Mouse (Mus musculus) bone marrow, adult 2 months (tissue): ENCODE measurements at regions not wholly inside any gene's neighbourhood (a gene's known extent, or its start where the extent isn't known, plus 50 kb on each side); places are given as distances from the start of the nearest gene placed in this dataset.

Source experiments
- H3K27ac ChIP-seq: fragments of 200-500 bp; 2 replicates; pipeline ENCODE4 v1.5.1; 2012; ENCODE audit warnings: low read depth, mild to moderate bottlenecking, control low read depth, inconsistent platforms, low read length; ENCODE audit not compliant: control insufficient read depth, poor library complexity, insufficient read depth
- H3K4me1 ChIP-seq: fragments of 200-500 bp; 2 replicates; pipeline ENCODE4 v1.6.1; 2011; ENCODE audit warnings: low read length; ENCODE audit not compliant: control insufficient read depth, insufficient read depth
- H3K4me3 ChIP-seq: fragments of 200-500 bp; replicated peaks from 2 replicates; pipeline ENCODE3; 2011; ENCODE audit warnings: mild to moderate bottlenecking, low read depth, low read length, control low read depth; ENCODE audit not compliant: control insufficient read depth
- CTCF ChIP-seq: fragments of 200-500 bp; IDR thresholded peaks from 2 replicates; pipeline ENCODE4 v1.5.1; 2011; ENCODE audit warnings: low read length, control low read depth; ENCODE audit not compliant: control insufficient read depth, insufficient read depth
- POLR2A ChIP-seq: fragments of 200-500 bp; IDR thresholded peaks from 2 replicates; pipeline ENCODE4 v1.6.1; 2011; ENCODE audit warnings: low read depth, mild to moderate bottlenecking, control low read depth, low read length, borderline replicate concordance; ENCODE audit not compliant: control insufficient read depth
- WGBS: fragments of 180-500 bp; shearing (Covaris S2); methylation state at CpG from one replicate; pipeline ENCODE4 v1.1.7; 2018; 5-methylcytosine and 5-hydroxymethylcytosine counted together

- no peak overlapping the region for H3K27ac ChIP-seq
- H3K4me3 ChIP-seq, result no peak overlapping the region
- TF ChIP-seq CTCF (no peak), POLR2A (no peak)
- no peaks in the 10 kb centered on the region for H3K4me1 ChIP-seq
- 9% methylated on average over 6 of the region's 6 CpGs for WGBS
Measured at GRCm38 (mm10) chr7:136689579-136689978, 204.8 kb upstream of the Mgmt start.

- TF ChIP-seq POLR2A (no peak), CTCF (no peak)
Measured at GRCm38 (mm10) chr7:136706246-136706645, 188.2 kb upstream of the Mgmt start.

GRCm38 (mm10) chr7:136707200-136708003, 187.0 kb upstream of the Mgmt start:
- TF ChIP-seq CTCF (no peak), POLR2A (no peak)
- 77% methylated on average over 12 of the region's 12 CpGs for WGBS
- Histone ChIP-seq H3K4me1 (no peaks in the 10 kb centered on the region), H3K27ac (no peak overlapping the region), H3K4me3 (no peak overlapping the region)

More at GRCm38 (mm10) chr7:136706246-136706645, 188.2 kb upstream of the Mgmt start:
- WGBS, result 91% methylated on average over 1 of the region's 1 CpGs
- no peak overlapping the region for H3K27ac ChIP-seq
- H3K4me1 ChIP-seq, result no peaks in the 10 kb centered on the region
- H3K4me3 ChIP-seq, result no peak overlapping the region

GRCm38 (mm10) chr7:136708004-136708435, 186.4 kb upstream of the Mgmt start:
- Histone ChIP-seq H3K27ac (no peak overlapping the region), H3K4me1 (no peaks in the 10 kb centered on the region), H3K4me3 (no peak overlapping the region)
- TF ChIP-seq CTCF (no peak), POLR2A (no peak)
- 65% methylated on average over 5 of the region's 5 CpGs for WGBS

- H3K4me1 ChIP-seq, result no peaks in the 10 kb centered on the region
- H3K27ac ChIP-seq, result no peak overlapping the region
- no peak for TF ChIP-seq CTCF
- TF ChIP-seq POLR2A, result no peak
- H3K4me3 ChIP-seq, result no peak overlapping the region
- WGBS, result 69% methylated on average over 3 of the region's 3 CpGs
Measured at GRCm38 (mm10) chr7:136710653-136711052, 183.8 kb upstream of the Mgmt start.

GRCm38 (mm10) chr7:136712962-136713640, 181.3 kb upstream of the Mgmt start:
- H3K27ac ChIP-seq, result no peak overlapping the region

GRCm38 (mm10) chr7:136727628-136728402, 166.6 kb upstream of the Mgmt start:
- 55% methylated on average over 1 of the region's 1 CpGs for WGBS
- H3K4me1 ChIP-seq, result no peaks in the 10 kb centered on the region
- H3K4me3 ChIP-seq, result no peak overlapping the region
- TF ChIP-seq POLR2A (no peak), CTCF (no peak)
- H3K27ac ChIP-seq, result no peak overlapping the region

More at GRCm38 (mm10) chr7:136712962-136713640, 181.3 kb upstream of the Mgmt start:
- no peak overlapping the region for H3K4me3 ChIP-seq
- 79% methylated on average over 16 of the region's 16 CpGs for WGBS
- TF ChIP-seq POLR2A, result no peak
- H3K4me1 ChIP-seq, result no peaks in the 10 kb centered on the region

- Histone ChIP-seq H3K27ac (no peak overlapping the region), H3K4me1 (no peaks in the 10 kb centered on the region), H3K4me3 (no peak overlapping the region)
- 95% methylated on average over 2 of the region's 2 CpGs for WGBS
- TF ChIP-seq CTCF, result no peak
- TF ChIP-seq POLR2A, result no peak
Measured at GRCm38 (mm10) chr7:136742171-136742570, 152.2 kb upstream of the Mgmt start.
